Mouse (Mus musculus) Muller cell, postnatal 12 days (primary cell): ENCODE results near the gene Spocd1.
"Not testable (repeated sequence)": the region's sequence is repeated elsewhere in the genome, so short reads cannot be mapped to it uniquely, and the experiment has no call there.

Source experiments
- DNase-seq: peaks from one replicate; pipeline ENCODE4 v3.0.0-alpha.2; 2015; ENCODE audit errors: inconsistent ontology term

Spocd1 gene

DNA sequence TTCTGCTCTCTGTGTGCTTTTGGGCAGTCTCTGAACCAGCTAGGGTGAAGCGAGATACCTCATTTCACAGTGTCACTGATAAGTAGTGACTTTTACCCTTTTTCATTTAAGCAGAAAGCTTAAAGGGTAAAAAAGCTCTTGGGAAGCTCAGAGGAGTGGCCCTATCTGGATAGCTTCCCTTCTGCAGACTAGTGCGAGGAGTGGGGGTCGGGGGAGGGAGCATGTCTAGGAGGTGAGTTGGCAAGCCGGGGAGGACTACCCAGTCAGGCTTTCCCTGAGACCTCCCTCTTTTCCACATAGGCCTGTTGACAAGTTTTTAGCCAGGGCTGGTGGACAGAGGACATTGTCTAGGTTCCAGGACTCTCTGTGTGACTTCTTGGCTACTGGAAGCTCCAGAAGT lies at the start of gene Spocd1:
Gene Spocd1, plus strand, starts transcription at position 301 of the 400 bp plus-strand sequence.
- DNase-seq, result no peak

DNA sequence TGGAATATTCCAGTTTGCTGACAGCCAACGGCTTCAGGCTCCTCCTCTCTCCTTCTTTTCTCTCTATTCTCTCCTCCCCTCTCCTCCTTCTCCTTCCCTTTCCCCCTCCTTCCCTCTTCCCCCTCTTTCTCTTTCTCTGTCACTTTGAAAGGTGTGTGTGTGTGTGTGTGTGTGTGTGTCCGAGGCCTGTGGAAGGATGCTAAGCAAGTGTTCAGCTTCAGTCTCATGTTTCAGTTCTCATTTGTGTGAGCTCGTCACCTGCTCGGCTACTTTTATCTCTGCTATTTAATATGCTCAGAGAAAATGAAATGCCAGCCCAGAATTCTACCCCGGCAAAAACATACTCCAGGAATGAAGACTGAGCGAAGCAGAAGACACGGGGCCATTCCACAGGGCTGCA lies 48.4 kb upstream of the Spocd1 start:
- no peak for DNase-seq

DNA sequence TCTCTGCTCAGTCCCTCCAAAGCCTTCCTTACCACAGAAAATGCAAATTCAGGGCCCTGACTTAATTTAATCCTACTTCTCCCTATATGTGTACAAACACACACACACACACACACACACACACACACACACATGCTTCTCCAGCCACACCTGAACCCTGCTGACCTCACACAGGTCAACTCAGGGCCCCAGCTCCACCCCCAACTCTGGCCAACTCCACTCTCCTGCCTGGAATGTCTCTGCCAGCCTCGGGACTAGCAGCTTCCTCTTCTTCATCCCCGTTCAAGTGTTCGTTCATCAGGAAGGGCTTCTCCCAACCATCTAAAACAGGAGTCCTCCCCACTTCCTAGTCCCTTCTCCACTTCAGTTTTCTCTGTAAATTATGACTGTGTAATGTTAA lies 47.4 kb upstream of the Spocd1 start:
- DNase-seq, result no peak

DNA sequence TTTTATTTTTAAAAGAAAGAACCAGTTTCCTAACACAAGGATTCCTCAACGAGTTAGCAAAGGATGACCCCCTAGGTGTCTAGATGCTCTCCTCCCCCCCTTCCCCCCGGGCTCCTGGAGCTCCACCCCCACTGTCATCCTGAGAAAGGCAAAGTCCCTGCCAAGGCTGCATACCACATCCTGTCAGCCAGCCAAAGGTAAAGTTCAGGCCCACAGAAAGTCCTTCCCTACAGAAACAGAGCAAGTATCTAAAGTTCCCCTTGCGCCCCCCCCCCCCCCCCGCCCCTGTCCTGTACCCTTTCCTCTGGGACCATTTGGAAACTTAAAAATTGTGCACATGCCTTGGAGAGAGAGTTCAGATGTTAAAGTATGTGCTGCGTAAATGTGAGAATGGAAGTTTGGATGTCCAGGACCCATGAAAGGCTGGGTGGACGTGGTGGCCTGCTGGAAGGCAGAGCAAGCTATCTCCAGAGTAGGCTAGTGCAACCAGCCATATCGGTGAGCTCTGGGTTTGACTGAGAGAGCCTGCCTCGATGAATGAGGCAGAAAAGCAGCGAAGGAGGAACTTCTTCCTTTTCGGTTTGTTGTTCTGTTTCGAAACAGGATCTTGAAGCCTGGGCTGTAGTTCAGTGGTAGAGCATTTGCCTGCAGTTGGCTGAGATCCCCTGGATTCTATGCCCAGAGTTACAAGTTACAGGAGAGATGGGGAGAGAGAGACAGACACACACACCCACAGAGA lies 46.3 kb upstream of the Spocd1 start:
- peak; percentile 49 for DNase-seq

DNA sequence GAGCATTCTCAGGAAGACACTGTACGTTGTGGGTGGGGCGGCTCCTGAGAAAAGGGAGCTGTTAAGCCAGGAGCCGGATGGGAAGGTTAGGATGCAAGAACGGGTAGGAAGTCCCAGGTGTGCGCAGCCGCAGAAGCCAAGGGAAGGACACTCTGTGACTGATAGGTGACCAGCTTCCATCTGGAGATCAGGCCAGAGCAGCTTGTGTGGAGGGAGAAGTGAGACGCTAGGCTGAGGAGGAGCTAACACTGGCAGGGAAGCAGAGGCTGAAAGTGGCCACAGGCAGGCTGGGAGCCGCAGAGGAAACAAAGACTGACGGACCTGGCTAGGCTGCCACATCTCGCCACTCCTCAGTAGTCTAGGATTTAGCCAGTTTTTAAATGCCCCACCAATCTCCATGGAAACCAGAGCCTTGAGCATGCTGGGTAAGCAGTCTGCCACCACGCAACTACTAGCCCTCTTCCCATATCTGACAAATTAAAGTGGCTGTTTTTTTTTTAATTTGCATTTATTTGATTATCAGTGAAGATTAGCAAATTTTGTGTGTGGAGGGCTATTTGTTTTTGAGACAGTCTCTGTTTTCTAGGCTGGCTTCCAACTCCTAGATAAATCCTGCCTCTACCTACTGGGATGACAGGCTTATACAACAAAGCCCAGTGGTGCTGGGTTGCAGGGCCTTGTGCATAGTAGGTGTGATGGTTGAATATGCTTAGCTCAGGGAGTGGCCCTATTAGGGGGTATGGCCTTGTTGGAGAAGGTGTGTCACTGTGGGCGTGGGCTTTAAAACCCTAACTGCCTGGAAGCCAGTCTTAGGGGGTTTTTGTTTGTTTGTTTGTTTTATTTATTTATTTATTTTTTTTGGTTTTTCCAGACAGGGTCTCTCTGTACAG lies 44.8 kb upstream of the Spocd1 start:
- no peak for DNase-seq

DNA sequence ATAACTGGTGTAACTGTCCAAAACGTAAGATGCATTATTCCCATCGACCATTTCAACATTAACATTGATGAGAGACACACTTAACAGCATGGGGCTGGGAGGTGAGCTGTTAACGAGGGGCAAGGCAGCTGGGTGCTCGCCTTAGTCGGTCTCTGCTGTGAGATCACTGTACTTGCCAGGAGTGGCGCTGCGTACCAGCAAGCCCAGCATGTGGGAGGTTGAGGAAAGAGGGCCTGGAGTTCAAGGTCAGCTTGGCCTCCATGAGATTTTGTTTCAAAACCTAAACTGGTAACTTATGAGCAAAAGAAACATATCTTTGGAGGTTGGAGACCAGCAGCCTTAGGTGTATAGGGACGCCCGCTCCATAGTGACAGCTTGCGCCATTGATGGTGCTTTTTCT lies 39.4 kb upstream of the Spocd1 start:
- no peak for DNase-seq

DNA sequence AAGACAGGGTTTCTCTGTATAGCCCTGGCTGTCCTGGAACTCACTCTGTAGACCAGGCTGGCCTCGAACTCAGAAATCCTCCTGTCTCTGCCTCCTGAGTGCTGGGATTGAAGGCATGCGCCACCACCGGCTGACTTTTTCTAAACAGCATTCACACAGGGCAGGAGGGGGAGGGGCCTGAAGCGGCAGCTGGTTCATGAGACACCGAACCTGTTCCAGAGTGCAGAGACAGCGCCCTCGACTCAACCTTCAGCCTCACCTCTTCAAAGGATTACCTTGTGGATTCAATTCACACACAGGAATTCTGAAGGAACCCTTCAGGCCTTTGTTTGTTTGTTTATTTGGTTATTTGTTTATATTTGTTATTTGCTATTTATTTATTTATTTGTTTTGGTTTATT lies 39.0 kb upstream of the Spocd1 start:
- no peak for DNase-seq

DNA sequence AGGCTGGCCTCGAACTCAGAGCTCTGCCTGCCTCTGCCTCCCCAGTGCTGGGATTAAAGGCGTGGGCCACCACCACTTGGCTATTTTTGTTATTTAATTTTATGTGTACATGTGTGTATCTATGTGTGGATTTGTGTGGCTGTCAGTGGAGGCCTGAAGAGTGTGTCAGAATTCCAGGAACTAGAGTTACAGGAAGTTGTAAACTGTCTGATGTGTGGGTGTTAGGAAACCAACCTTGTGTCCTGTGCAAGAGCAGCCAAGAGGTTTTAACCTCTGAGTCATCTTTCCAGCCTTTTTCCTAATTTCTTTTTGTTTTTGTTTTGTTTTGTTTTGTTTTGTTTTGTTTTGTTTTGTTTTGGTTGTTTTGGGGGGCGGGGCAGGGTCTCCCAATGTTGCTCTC lies 34.2 kb upstream of the Spocd1 start:
- no peak for DNase-seq

DNA sequence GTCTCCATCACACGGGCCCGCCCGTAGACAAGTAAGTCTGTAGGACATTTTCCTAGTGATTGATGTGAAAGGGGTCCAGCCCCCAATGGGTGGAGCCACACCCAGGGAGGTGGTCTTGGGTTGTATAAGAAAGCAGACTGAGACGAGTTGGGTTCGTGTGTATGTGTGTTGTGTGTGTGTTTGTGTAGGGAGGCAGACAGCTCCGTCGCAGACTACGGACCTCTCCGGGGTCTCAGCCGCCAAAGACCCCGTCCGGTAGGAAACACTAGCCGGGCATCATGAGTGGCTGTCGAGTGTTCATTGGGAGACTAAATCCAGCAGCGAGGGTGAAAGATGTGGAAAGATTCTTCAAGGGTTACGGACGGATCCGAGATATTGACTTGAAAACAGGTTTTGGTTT lies 30.2 kb upstream of the Spocd1 start:
- not testable (repeated sequence) for DNase-seq

DNA sequence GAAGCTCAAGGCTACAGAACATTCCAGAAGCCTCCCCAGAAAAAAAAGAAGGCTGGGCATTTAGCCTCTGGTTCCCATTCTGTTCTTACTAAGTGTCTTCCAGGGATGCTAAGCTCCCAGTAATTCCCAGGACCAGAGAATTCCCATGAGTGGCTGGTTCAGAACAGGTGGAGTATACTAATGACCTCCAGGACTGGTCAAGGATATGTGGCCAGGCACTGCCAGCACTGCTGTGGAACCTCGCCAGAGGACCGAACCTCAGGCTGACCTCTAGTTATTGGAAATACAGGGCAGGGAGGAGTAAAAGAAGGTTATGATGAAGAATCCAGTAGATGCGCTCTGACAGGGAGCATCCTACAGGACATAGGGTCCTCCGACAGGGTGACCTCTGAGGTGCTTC lies 26.7 kb upstream of the Spocd1 start:
- DNase-seq, result no peak

DNA sequence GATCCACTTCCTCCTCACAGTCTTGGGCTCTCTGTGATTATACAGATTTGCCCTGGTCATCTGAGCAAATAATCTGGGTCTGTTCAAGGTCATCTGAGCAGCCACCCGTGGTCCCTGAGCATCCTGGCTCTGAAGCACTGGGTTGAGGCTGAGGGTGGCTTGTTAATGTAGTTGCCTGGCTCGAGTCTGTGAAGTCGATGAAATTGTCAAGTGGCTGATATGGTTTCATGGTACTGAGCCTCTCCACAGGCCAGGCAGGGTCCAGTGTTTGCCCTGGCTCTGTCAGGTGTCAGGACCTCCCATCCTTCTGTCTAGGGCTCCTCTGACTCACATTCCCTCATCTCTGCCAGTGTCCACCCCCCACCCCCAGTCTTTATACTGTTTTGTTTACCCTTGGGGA lies 25.5 kb upstream of the Spocd1 start:
- no peak for DNase-seq

DNA sequence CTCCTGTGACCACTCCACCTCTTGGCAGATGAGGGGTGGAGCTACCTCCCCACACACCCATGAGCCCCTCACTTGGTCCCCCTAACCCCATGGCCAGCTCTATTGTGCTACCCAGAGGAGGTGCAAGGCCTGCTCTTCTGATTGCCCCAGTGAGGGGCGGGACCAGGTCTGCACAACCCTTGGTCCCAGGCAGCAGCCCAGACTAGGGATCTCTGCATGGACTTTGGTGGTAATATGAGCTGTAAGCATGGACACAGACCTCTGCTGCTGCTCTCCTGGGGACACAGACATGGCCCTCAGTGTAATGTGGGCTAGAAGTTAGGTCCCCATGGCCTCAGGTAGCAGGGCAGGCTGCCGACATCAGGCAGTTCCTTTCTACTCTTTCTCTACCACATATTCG lies 24.0 kb upstream of the Spocd1 start:
- DNase-seq, result no peak

DNA sequence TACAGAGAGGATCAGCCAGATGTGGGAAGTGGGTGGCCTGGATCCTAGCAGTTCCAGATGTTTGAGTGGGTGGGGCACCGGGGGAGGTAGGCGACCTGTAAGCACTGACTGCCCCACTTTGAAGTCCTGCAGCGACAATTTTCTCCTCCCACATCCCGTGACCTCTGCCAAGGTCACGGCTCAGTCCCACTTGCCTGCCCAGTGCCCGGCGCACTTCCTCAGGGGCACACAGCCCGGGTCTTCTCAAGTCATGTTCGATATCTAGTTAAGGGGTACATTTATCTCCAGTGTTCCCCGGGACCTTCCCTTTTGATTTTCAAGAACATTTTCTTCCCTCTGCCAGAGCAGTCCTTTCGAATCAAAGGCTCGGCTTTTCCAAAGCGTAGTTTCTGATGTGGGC lies 23.0 kb upstream of the Spocd1 start:
- DNase-seq, result no peak

DNA sequence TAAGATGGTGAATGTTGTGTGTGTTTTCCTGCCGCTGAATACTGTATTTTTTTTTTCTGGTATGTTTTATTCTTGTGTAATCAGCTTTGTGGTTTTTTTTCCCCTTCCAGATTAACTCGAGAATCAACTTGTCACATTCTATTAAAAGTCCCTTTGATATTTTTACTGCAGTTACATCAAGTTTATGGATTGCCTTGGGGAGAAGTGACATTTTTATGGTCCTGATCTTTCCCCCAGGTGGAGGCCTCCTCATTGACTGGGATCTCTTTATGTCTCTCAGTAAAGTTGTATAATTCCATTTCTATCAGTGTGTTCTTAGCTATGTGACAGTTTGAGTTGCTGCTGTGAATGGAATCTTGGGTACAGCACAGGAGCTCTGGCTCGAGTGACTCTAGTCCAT lies 20.2 kb upstream of the Spocd1 start:
- DNase-seq, result peak; percentile 52

DNA sequence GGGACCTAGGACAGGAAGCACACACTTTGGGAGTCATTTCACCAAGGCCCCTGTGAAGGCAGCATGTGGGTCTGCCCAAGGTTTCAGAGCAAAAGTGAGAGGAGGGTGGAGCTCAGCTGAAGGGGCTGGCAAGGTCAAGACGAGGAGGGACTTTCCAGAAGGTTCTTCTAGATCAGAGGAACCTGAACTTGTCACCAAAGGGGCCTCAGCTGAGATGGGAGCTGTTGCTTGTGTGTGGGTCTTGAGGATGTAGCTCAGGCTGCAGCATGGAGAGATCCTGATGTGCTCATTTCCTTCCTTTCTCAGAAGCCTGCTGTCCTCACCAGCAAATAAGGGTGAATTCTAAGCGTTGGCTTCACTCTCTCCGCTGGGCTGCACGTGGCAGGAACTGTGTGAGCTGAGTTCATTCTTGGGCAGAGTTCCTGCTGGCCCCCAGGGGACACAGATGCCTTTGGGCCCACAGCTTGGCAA lies 19.8 kb upstream of the Spocd1 start:
- DNase-seq, result no peak

DNA sequence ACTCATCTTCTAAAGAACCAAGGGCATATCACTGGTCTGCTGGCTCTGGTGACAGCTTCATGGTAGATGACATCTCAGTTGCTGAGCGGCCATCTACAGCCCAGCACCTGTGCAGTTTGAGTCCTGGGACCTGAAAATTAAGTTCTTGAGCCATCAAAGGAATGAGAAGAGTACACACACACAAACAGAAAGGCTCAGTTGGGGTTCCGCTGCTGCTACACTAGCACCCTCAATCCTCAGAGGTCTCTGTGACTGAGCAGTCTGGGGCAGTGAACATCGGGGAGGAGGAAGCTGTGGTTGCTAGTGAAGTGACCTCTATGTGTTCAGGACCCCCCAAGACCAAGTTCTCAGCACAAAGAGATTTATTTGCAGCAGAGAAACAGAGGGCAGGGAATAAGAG lies 16.1 kb upstream of the Spocd1 start:
- DNase-seq, result no peak

DNA sequence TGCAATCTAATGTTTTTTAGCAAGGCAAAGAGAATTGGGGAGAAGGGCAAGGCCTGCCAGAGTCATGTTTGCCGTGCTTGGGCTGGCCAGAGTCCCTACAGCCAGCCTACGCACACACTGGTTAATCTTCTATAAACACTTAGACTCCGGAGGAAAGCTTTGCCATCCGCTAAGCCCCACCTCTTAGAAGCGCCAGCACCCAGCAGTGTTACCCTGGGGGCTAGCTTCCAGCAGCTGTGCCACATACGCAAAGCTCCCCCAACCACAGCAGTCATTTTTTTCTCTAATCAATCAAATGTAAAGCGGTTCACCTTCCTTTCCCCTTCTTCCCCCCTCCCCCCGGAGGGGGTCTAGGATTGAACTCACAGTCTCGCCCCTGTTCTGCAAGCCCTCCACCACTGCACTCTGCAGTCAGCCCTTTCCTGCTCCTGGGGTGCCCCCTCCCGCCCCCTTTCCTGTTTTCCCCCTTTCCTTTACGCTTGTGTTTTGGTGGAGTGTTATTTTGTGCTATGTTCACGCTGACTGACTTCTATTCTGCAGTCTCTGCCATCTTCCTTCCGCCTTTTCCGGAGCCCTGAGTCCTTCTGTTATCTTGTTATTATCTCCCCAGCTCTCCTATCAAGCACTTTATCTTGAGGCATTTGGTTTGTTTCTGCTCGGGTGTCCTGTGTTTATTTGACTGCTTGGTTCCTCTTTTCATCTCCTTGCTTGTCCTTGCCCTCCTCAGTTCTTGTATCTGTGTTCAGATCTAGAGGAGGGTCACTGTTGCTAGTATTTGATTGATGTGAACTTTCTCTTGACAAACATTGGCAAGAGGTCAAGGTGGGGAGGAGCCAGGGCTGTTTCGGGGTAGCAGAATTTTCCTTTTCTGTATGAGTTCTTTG lies 15.0 kb upstream of the Spocd1 start:
- DNase-seq, result no peak

DNA sequence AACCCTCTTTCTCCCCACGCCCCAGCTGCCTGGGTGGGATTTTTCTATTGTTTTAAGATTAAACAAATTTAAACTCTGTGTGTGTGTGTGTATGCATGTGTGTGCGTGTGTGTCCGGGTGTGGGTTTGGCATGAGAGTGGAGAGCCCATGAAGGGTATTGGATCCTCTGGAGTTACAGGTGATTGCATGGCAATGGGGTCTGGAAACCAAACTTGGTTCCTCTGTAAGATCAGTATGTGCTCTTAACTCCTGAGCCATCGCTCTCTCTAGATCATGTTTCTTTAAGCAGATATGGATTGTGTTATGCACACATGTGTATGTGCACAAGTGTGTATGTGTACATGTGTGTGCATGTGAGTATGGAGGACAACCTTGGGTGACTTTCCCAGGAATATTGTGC lies 14.4 kb upstream of the Spocd1 start:
- no peak for DNase-seq

DNA sequence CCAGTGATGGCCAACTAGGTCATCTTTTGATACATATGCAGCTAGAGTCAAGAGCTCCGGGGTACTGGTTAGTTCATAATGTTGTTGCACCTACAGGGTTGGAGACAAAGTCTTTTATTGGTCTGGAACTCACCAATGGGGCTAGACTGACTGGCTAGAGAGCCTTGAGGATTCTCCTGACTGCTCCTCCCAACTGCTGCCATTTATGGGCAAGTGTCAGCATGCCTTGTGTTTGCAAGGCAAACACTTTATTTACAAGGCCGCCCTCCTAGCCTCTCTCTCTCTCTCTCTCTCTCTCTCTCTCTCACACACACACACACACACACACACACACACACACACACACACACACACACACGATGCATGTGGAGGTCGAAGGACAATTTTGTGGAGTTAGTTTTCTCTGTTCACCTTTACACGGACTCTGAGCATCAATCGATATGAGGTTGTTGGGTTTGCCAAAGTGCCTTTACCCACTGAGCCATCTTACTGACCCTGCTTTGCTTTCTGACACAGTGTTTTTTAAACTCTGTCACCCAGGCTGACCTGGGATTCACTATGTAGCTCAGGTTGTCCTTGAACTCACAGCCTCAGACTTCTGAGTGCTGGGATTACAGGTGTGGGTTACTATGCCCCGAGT lies 13.6 kb upstream of the Spocd1 start:
- DNase-seq, result no peak

DNA sequence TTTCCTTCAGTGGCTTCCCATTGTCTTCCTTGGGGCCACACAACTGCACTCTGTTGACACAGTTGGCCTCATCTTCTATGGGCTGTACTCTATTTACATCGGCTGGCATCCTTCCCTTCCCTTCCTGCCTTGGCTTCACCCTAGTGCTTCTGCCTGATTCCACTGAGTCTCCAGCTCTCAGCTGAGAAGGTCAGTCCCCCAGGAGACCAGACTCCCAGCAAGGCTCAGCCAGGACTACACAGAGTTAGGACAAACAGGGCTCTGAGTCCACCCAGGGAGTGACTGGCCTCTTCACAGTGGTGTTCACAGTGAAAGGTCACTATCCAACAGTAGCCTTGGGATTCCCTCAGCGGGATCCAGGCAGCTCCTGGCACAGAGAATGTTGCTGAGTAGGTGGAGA lies 12.9 kb upstream of the Spocd1 start:
- DNase-seq, result peak; percentile 42

DNA sequence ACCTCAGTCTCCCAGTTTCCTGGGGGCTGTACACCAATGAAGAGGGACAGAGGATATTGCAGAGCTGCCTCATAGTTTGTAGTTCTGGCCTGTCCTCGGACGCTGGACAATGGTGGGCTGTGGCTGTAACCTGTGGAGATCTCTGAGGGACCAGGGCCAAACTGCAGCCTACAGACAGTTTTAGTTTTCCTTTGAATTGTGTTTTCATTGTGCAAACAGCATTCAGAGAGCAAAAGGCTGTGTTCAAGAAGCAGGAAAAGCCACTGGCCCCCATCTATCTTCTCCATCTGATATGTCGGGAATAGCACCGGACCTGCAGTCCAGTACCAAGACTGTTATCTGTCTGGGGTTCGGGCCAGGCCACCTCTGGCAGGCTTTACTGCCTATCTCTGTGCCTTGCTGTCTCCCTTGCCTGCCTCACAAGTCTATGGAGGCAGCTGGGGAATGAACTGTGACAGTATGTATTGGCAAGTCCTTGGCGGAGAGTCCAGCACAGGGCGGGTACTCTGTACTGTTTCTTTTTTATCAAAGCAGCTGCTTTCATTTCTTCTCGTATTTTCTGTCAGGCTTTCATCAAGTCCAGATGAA lies 11.9 kb upstream of the Spocd1 start:
- no peak for DNase-seq
